Mouse (Mus musculus) hindbrain, embryonic 15.5 days (tissue): ENCODE data around the gene Caskin2. TPM values are rescaled to one million over a fixed set of nuclear protein-coding genes. Genes with fewer than 3 reads are reported as not detected.

Source experiments
- microRNA-seq: library from miRNA; unstranded; fragments of <30 nt; microRNA quantifications from one replicate; pipeline ENCODE4, GENCODE M21; 2016
- polyA plus RNA-seq: library from polyadenylated mRNA; unstranded; fragments of >200 nt; fragmentation: Nextera tagmentation; extraction: Ambion mirVana; gene quantifications from 2 replicates; pipeline ENCODE4 v1.2.1, GENCODE M21; 2015

The Caskin2 gene
- polyA plus RNA-seq, 1 experiment from 2014 or later: 12.2 TPM

Small RNA genes within 50 kb of the gene (microRNA-seq; reads per million reads assigned to microRNA genes)
- gene Mir5621: not detected

Other genes starting within 250 kb of the Caskin2 start
- gene Nup85, start 249.2 kb downstream of the Caskin2 start, polyA plus RNA-seq: 95.4 and 108 TPM in 2 replicates
- 73.6 and 79.8 TPM in 2 replicates for gene Mrps7, start 209.7 kb downstream of the Caskin2 start, polyA plus RNA-seq
- 35.8 and 38.1 TPM in 2 replicates for gene Gga3, start 209.6 kb downstream of the Caskin2 start, polyA plus RNA-seq
- gene Mif4gd, start 200.7 kb downstream of the Caskin2 start, polyA plus RNA-seq: 12.2 and 13.9 TPM in 2 replicates
- gene Slc25a19, start 185.3 kb downstream of the Caskin2 start, polyA plus RNA-seq: 43.6 and 47.1 TPM in 2 replicates
- 186 and 190 TPM in 2 replicates for gene Grb2, start 105.0 kb downstream of the Caskin2 start, polyA plus RNA-seq
- gene Tmem94, start 48.2 kb downstream of the Caskin2 start, polyA plus RNA-seq: 24.2 and 27.9 TPM in 2 replicates
- 22.3 and 23.6 TPM in 2 replicates for gene Tsen54, start 1.1 kb upstream of the Caskin2 start, polyA plus RNA-seq
- 1.3 TPM in 2 replicates for gene Llgl2, start 10.4 kb upstream of the Caskin2 start, polyA plus RNA-seq
- gene Myo15b, start 44.8 kb upstream of the Caskin2 start, polyA plus RNA-seq: 0.17 and 0.19 TPM in 2 replicates
- gene Smim5, start 86.3 kb upstream of the Caskin2 start, polyA plus RNA-seq: 1.9 and 2.2 TPM in 2 replicates
- 0.93 and 1.1 TPM in 2 replicates for gene Smim6, start 98.4 kb upstream of the Caskin2 start, polyA plus RNA-seq
- gene Sap30bp, start 119.6 kb upstream of the Caskin2 start, polyA plus RNA-seq: 42.9 and 43.4 TPM in 2 replicates
- gene Recql5, start 119.8 kb upstream of the Caskin2 start, polyA plus RNA-seq: 18.7 and 23.8 TPM in 2 replicates
- gene Itgb4, start 161.1 kb upstream of the Caskin2 start, polyA plus RNA-seq: 1.7 and 1.9 TPM in 2 replicates
- gene Galk1, start 199.1 kb upstream of the Caskin2 start, polyA plus RNA-seq: 62.5 and 70.9 TPM in 2 replicates
- 1,686 and 1,716 TPM in 2 replicates for gene H3f3b, start 214.3 kb upstream of the Caskin2 start, polyA plus RNA-seq
- gene Unk, start 216.7 kb upstream of the Caskin2 start, polyA plus RNA-seq: 32.1 and 37.0 TPM in 2 replicates